Mouse (Mus musculus) neural tube, embryonic 15.5 days (tissue): ENCODE data around the gene Lamb1. TPM values are rescaled to one million over a fixed set of nuclear protein-coding genes. Genes with fewer than 3 reads are reported as not detected.

ENCODE experiments used
- ATAC-seq: fragments of 200-750 bp; cut with Nextera tagmentation; 2 replicates; pipeline ENCODE4 v1.8.0; 2017; ENCODE audit warnings: mild to moderate bottlenecking, moderate TSS enrichment, moderate library complexity; ENCODE audit not compliant: low FRiP score
- H3K27ac ChIP-seq: fragments of 300-500 bp; sonication (generic); replicated peaks from 2 replicates; pipeline ENCODE4 v1.5.1; 2015; ENCODE audit warnings: mild to moderate bottlenecking, inconsistent platforms
- H3K27me3 ChIP-seq: fragments of 300-500 bp; sonication (generic); replicated peaks from 2 replicates; pipeline ENCODE4 v1.6.1; 2015; ENCODE audit warnings: inconsistent platforms
- H3K36me3 ChIP-seq: fragments of 300-500 bp; sonication (generic); 2 replicates; pipeline ENCODE4 v1.6.1; 2015; ENCODE audit warnings: inconsistent platforms
- H3K4me1 ChIP-seq: fragments of 300-500 bp; sonication (generic); 2 replicates; pipeline ENCODE4 v1.6.1; 2015; ENCODE audit warnings: inconsistent platforms
- H3K4me2 ChIP-seq: fragments of 300-500 bp; sonication (generic); 2 replicates; pipeline ENCODE4 v1.6.1; 2015; ENCODE audit warnings: inconsistent platforms, mild to moderate bottlenecking, moderate library complexity
- H3K4me3 ChIP-seq: fragments of 300-500 bp; sonication (generic); replicated peaks from 2 replicates; pipeline ENCODE4 v1.5.1; 2015; ENCODE audit warnings: mild to moderate bottlenecking, inconsistent platforms
- H3K9ac ChIP-seq: fragments of 300-500 bp; sonication (generic); replicated peaks from 2 replicates; pipeline ENCODE4 v1.6.1; 2015; ENCODE audit warnings: mild to moderate bottlenecking, inconsistent platforms
- H3K9me3 ChIP-seq: fragments of 300-500 bp; sonication (generic); replicated peaks from 2 replicates; pipeline ENCODE4 v1.6.1; 2016; ENCODE audit warnings: inconsistent platforms
- WGBS: fragments of 180-500 bp; shearing (Covaris S2); methylation state at CpG from one replicate; pipeline ENCODE4 v1.1.7; 2015; ENCODE audit warnings: mixed read lengths; 5-methylcytosine and 5-hydroxymethylcytosine counted together
- polyA plus RNA-seq: library from polyadenylated mRNA; unstranded; fragments of >200 nt; fragmentation: Nextera tagmentation; extraction: Ambion mirVana; gene quantifications from 2 replicates; pipeline ENCODE4 v1.2.1, GENCODE M21; 2015

The Lamb1 gene
- polyA plus RNA-seq, 1 experiment from 2014 or later: 17.4 TPM

GRCm38 (mm10) chr12:31256121-31256903, 8.7 kb upstream of the Lamb1 start:
- Histone ChIP-seq H3K27ac (no peak overlapping the region), H3K27me3 (no peaks in the 10 kb centered on the region), H3K4me2 (no peak overlapping the region), H3K9me3 (no peaks in the 10 kb centered on the region), H3K4me3 (no peak overlapping the region), H3K9ac (no peak overlapping the region), H3K36me3 (no peaks in the 10 kb centered on the region), H3K4me1 (no peaks in the 10 kb centered on the region)
- ATAC-seq: no peak
- WGBS: 79% methylated on average over 9 of the region's 9 CpGs

GRCm38 (mm10) chr12:31261882-31262281, 3.2 kb upstream of the Lamb1 start:
- peaks cover 25% of the 10 kb centered on the region for H3K4me1 ChIP-seq
- H3K9me3 ChIP-seq: no peaks in the 10 kb centered on the region
- no peaks in the 10 kb centered on the region for H3K36me3 ChIP-seq
- 95% methylated on average over 3 of the region's 3 CpGs for WGBS
- H3K4me2 ChIP-seq: no peak overlapping the region
- no peak overlapping the region for H3K4me3 ChIP-seq
- ATAC-seq: no peak
- H3K9ac ChIP-seq: no peak overlapping the region
- peaks cover 42% of the 10 kb centered on the region for H3K27me3 ChIP-seq
- H3K27ac ChIP-seq: no peak overlapping the region

- 33% methylated on average over 7 of the region's 7 CpGs for WGBS
- Histone ChIP-seq H3K4me2 (peak overlapping the region; percentile 97; the same call in 1 of the 2 replicates), H3K4me3 (no peak overlapping the region), H3K4me1 (peaks cover 26% of the 10 kb centered on the region), H3K9me3 (no peaks in the 10 kb centered on the region), H3K36me3 (no peaks in the 10 kb centered on the region), H3K27me3 (peaks cover 48% of the 10 kb centered on the region), H3K27ac (no peak overlapping the region), H3K9ac (no peak overlapping the region)
- no peak for ATAC-seq
These were observed 1.1 kb upstream of the Lamb1 start for GRCm38 (mm10) chr12:31263921-31264320.

GRCm38 (mm10) chr12:31265722-31266431, 843 bp downstream of the Lamb1 start:
- H3K36me3 ChIP-seq: no peaks in the 10 kb centered on the region
- peaks cover 48% of the 10 kb centered on the region for H3K27me3 ChIP-seq
- under 1% methylated on average over 50 of the region's 50 CpGs for WGBS
- H3K4me3 ChIP-seq: peak overlapping the region; percentile 54
- H3K27ac ChIP-seq: peak overlapping the region; percentile 41
- peak; percentile 75 for ATAC-seq
- peak overlapping the region; percentile 60 for H3K9ac ChIP-seq
- H3K9me3 ChIP-seq: no peaks in the 10 kb centered on the region
- H3K4me2 ChIP-seq: peak overlapping the region; percentile 97
- peaks cover 26% of the 10 kb centered on the region for H3K4me1 ChIP-seq

- H3K27ac ChIP-seq: no peak overlapping the region
- peaks cover 28% of the 10 kb centered on the region for H3K4me1 ChIP-seq
- peak overlapping the region; percentile 60 for H3K9ac ChIP-seq
- peak overlapping the region; percentile 97 for H3K4me2 ChIP-seq
- no peaks in the 10 kb centered on the region for H3K9me3 ChIP-seq
- WGBS: 12% methylated on average over 15 of the region's 15 CpGs
- no peak for ATAC-seq
- H3K4me3 ChIP-seq: peak overlapping the region; percentile 54
- H3K36me3 ChIP-seq: no peaks in the 10 kb centered on the region
- H3K27me3 ChIP-seq: peaks cover 48% of the 10 kb centered on the region
These were observed 1.7 kb downstream of the Lamb1 start for GRCm38 (mm10) chr12:31266686-31267085.

GRCm38 (mm10) chr12:31267363-31267762, 2.3 kb downstream of the Lamb1 start:
- Histone ChIP-seq H3K4me1 (peaks cover 32% of the 10 kb centered on the region), H3K9ac (no peak overlapping the region), H3K27me3 (peaks cover 48% of the 10 kb centered on the region), H3K4me2 (peak overlapping the region; percentile 97), H3K9me3 (no peaks in the 10 kb centered on the region), H3K36me3 (no peaks in the 10 kb centered on the region), H3K27ac (no peak overlapping the region), H3K4me3 (peak overlapping the region; percentile 54; the same call in 1 of the 2 replicates)
- no peak for ATAC-seq
- 72% methylated on average over 4 of the region's 4 CpGs for WGBS

- Histone ChIP-seq H3K27me3 (peaks cover 40% of the 10 kb centered on the region), H3K4me2 (peak overlapping the region; percentile 30; the same call in 1 of the 2 replicates), H3K4me3 (no peak overlapping the region)
These were observed 3.3 kb downstream of the Lamb1 start for GRCm38 (mm10) chr12:31268315-31268714.

GRCm38 (mm10) chr12:31269020-31269597, 4.1 kb downstream of the Lamb1 start:
- no peaks in the 10 kb centered on the region for H3K9me3 ChIP-seq

More at GRCm38 (mm10) chr12:31268315-31268714, 3.3 kb downstream of the Lamb1 start:
- no peak overlapping the region for H3K9ac ChIP-seq
- no peaks in the 10 kb centered on the region for H3K36me3 ChIP-seq
- no peak overlapping the region for H3K27ac ChIP-seq
- H3K4me1 ChIP-seq: peaks cover 32% of the 10 kb centered on the region
- ATAC-seq: no peak
- WGBS: 89% methylated on average over 3 of the region's 3 CpGs
- H3K9me3 ChIP-seq: no peaks in the 10 kb centered on the region

GRCm38 (mm10) chr12:31270361-31270760, 5.3 kb downstream of the Lamb1 start:
- H3K27me3 ChIP-seq: peaks cover 21% of the 10 kb centered on the region
- H3K4me2 ChIP-seq: no peak overlapping the region
- H3K4me3 ChIP-seq: no peak overlapping the region
- no peak overlapping the region for H3K9ac ChIP-seq
- no peaks in the 10 kb centered on the region for H3K9me3 ChIP-seq
- H3K36me3 ChIP-seq: no peaks in the 10 kb centered on the region
- no peak for ATAC-seq
- H3K4me1 ChIP-seq: peaks cover 20% of the 10 kb centered on the region
- H3K27ac ChIP-seq: no peak overlapping the region
- WGBS: 94% methylated on average over 10 of the region's 10 CpGs

More at GRCm38 (mm10) chr12:31269020-31269597, 4.1 kb downstream of the Lamb1 start:
- no peak for ATAC-seq
- Histone ChIP-seq H3K27ac (no peak overlapping the region), H3K4me2 (no peak overlapping the region), H3K9ac (no peak overlapping the region), H3K4me3 (no peak overlapping the region), H3K4me1 (peaks cover 32% of the 10 kb centered on the region), H3K27me3 (peaks cover 34% of the 10 kb centered on the region), H3K36me3 (no peaks in the 10 kb centered on the region)
- 63% methylated on average over 12 of the region's 12 CpGs for WGBS

GRCm38 (mm10) chr12:31270776-31271175, 5.7 kb downstream of the Lamb1 start:
- peaks cover 17% of the 10 kb centered on the region for H3K27me3 ChIP-seq
- H3K27ac ChIP-seq: no peak overlapping the region
- peaks cover 17% of the 10 kb centered on the region for H3K4me1 ChIP-seq
- ATAC-seq: no peak
- no peak overlapping the region for H3K4me2 ChIP-seq
- no peak overlapping the region for H3K4me3 ChIP-seq
- no peaks in the 10 kb centered on the region for H3K36me3 ChIP-seq
- WGBS: 86% methylated on average over 5 of the region's 5 CpGs
- H3K9me3 ChIP-seq: no peaks in the 10 kb centered on the region
- H3K9ac ChIP-seq: no peak overlapping the region

- H3K27me3 ChIP-seq: peaks cover 10% of the 10 kb centered on the region
- no peak for ATAC-seq
- 53% methylated on average over 16 of the region's 16 CpGs for WGBS
- no peak overlapping the region for H3K4me2 ChIP-seq
- H3K9ac ChIP-seq: no peak overlapping the region
- H3K4me1 ChIP-seq: peaks cover 11% of the 10 kb centered on the region
- no peaks in the 10 kb centered on the region for H3K36me3 ChIP-seq
- no peak overlapping the region for H3K27ac ChIP-seq
- no peaks in the 10 kb centered on the region for H3K9me3 ChIP-seq
- no peak overlapping the region for H3K4me3 ChIP-seq
These were observed 6.5 kb downstream of the Lamb1 start for GRCm38 (mm10) chr12:31271361-31272011.
